Mouse (Mus musculus) spleen, adult 12 weeks (tissue): ENCODE measurements around the gene Phlpp1.

Source experiments
- DNase-seq: peaks from one replicate; pipeline ENCODE4 v3.0.0; 2022; ENCODE audit warnings: low spot score

Phlpp1 gene

GRCm38 (mm10) chr1:106171241-106172220, at the start of gene Phlpp1:
Gene Phlpp1 (plus strand): TSS chr1:106171752.
- peak; percentile 96 for DNase-seq

- no peak for DNase-seq
Observed at GRCm38 (mm10) chr1:106126601-106127000, 45.0 kb upstream of the Phlpp1 start.

GRCm38 (mm10) chr1:106131697-106132349, 39.7 kb upstream of the Phlpp1 start:
- no peak for DNase-seq

GRCm38 (mm10) chr1:106132350-106132700, 39.2 kb upstream of the Phlpp1 start:
- no peak for DNase-seq

GRCm38 (mm10) chr1:106138691-106139090, 32.9 kb upstream of the Phlpp1 start:
- no peak for DNase-seq

GRCm38 (mm10) chr1:106139137-106139536, 32.4 kb upstream of the Phlpp1 start:
- DNase-seq = no peak

GRCm38 (mm10) chr1:106142010-106142409, 29.5 kb upstream of the Phlpp1 start:
- no peak for DNase-seq

- no peak for DNase-seq
Observed at GRCm38 (mm10) chr1:106144534-106144933, 27.0 kb upstream of the Phlpp1 start.

GRCm38 (mm10) chr1:106145055-106145454, 26.5 kb upstream of the Phlpp1 start:
- no peak for DNase-seq

- DNase-seq = no peak
Observed at GRCm38 (mm10) chr1:106145565-106146190, 25.9 kb upstream of the Phlpp1 start.

GRCm38 (mm10) chr1:106148386-106149380, 22.9 kb upstream of the Phlpp1 start:
- no peak for DNase-seq

- peak; percentile 17 for DNase-seq
Observed at GRCm38 (mm10) chr1:106151846-106152245, 19.7 kb upstream of the Phlpp1 start.

GRCm38 (mm10) chr1:106152742-106153141, 18.8 kb upstream of the Phlpp1 start:
- DNase-seq = no peak

GRCm38 (mm10) chr1:106154590-106154989, 17.0 kb upstream of the Phlpp1 start:
- DNase-seq = no peak

GRCm38 (mm10) chr1:106155087-106155567, 16.4 kb upstream of the Phlpp1 start:
- no peak for DNase-seq

- no peak for DNase-seq
Observed at GRCm38 (mm10) chr1:106155702-106156101, 15.8 kb upstream of the Phlpp1 start.

GRCm38 (mm10) chr1:106157961-106158515, 13.5 kb upstream of the Phlpp1 start:
- no peak for DNase-seq

- no peak for DNase-seq
Observed at GRCm38 (mm10) chr1:106159667-106160066, 11.9 kb upstream of the Phlpp1 start.

- no peak for DNase-seq
Observed at GRCm38 (mm10) chr1:106160916-106161315, 10.6 kb upstream of the Phlpp1 start.

- peak; percentile 24 for DNase-seq
Observed at GRCm38 (mm10) chr1:106162581-106162980, 9.0 kb upstream of the Phlpp1 start.

GRCm38 (mm10) chr1:106163401-106163800, 8.2 kb upstream of the Phlpp1 start:
- DNase-seq = no peak
